Mouse (Mus musculus) layer of hippocampus, adult 9-11 months (tissue): ENCODE data around the gene Npcd.

Experiments used
- DNase-seq: peaks from one replicate; pipeline ENCODE4 v3.0.0; 2022

Npcd gene

DNA sequence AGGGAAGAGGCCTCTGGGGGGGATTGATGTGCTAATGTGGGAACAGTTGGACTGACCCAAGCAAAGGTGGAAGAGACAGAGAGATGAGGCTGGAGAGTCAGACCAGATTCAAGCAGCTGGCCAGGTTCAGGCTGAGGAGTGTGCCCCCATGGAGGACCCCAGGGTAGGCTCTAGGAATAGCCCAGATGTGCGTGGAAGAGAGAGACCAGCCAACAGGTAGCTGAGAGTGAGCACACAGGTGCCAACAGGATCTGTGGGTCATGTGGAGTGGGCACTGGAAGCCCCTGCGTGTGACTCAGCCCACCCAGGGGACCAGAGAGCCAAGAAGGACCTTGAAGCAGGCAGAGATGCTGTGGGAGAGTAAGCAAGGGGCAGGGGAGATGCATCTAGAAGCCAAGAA lies 32.4 kb downstream of the Npcd start:
- no peak for DNase-seq

DNA sequence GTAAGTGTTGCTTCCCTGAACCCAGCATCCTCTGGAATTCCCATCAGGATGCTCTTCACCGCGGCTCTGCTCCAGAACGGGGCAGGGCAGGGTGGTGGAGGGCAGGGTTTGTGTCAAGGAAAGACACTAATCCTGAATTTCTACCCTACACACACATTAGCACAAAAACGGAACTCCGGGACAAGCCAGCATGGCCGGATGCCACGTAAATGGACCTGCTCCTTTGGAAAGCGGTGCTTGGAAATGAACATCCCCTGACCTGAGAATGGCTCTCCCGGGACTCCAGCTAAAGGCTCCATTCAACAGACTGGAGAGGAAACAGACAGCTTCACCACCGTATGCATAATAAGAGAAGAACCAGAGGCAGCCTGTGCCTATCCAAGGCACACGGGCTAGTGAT lies 33.3 kb downstream of the Npcd start:
- DNase-seq = no peak

DNA sequence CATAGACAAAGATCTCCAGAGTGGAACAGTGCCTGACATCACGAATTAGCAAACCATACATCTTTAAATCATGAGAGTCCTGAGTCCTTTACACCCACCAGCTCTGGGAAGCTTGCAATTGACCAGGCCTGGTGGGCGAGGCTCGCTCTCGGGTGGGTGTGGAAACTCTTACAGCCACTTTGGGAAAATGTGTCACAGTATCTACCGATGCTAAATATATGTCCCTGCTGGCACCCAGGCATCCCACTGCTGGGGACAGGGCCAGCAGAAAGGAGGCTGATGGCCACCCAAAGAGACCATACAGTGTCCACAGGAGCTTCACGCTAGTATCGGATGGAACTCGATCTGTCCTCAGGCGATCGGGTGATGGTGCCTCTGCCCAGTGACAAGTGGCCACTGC lies 35.4 kb downstream of the Npcd start:
- DNase-seq = no peak

DNA sequence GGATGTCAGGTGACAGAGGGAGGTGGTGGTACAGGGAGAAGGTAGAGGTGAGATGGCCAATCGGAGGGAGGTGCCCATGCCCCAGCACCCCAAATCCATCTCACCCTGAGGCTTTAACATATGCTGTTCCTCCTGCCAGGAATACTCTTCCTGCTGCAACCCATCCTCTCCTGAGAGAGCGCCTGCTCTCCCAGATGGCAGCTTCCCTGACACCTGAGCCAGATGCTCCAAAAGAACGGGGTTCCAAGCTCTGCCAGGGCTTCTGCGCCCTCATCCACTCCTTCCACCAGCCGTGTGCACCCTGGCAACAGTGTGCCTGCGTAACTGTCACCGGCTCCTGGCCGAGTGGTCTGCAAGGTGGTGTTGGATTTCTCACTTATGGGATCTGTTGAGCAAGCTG lies 36.4 kb downstream of the Npcd start:
- no peak for DNase-seq

DNA sequence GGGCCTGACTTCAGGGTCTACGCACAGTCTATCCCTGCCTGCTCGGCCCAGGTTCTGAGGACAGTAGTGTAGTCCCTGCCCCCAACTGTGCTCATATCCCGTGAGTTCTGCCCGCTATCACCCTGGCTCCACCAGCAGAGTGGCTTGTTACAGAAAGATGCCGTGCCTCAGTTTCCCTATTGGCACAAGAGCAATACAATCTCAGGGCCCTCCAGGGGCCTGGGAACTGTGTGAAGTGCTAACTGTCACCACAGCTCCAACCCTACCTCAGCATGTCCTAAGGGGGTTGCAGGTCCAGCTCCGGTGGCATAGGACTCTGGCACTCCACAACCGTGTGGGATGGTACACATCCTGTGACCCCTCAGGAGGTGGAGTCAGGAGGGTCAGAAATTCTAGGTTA lies 36.9 kb downstream of the Npcd start:
- no peak for DNase-seq

DNA sequence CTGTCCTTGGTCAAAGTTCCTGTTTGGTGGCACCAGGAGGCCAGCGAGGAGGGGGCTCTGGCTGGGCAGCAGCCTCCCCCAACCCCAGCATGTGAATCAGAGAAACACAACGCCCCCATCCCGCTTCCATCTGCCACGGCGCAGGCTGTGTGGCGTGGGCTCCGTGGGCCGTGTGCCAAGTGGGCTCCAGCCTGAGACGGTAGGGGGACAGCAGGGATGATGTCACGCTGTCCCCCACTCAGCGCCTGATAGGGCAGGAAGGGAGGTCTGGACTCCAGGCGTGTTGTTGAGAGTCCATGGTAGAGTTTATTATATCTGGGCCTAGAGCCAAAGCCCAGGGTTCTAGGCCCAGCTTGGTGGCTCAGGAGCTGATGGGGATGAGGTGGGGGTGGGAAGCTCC lies 37.8 kb downstream of the Npcd start:
- peak; percentile 86 for DNase-seq

DNA sequence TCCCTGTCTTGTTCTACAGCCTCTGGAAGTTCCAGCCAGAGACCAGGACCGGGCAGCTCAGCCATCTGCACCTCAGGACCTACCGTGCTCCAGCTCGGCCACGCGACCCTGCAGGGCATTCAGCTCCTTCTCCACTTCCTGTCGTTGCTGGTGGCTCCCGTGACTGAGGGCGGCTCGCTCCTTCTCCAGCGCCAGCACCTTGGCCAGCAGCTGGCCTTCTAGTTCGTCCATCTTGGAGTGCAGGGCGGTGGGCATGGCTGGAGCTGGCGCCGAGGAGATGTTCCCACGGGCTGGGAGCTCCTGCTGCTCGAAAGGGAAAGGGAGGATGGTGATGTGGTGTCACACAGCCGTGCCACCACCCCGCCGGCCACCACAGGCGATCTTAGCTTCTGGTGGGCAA lies 39.9 kb downstream of the Npcd start:
- no peak for DNase-seq

DNA sequence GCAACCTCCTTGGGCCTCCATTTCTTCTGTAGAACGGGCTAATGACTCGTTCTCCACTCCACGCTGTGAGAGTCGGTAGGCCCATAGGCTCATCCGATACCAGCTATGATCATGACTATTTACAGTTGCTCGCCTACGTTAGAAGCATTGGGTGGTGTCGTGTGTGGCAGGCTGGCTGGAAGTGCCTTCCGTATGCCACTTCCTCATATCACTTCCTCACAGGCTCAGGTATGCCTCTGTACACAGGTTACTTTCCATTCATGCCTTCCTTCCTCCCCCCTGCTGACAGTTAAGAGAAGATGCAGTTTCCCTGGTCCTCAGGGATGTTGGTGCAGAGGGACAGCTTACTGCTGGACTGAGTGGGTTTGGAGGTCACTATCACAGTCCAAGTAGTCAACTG lies 41.0 kb downstream of the Npcd start:
- no peak for DNase-seq

DNA sequence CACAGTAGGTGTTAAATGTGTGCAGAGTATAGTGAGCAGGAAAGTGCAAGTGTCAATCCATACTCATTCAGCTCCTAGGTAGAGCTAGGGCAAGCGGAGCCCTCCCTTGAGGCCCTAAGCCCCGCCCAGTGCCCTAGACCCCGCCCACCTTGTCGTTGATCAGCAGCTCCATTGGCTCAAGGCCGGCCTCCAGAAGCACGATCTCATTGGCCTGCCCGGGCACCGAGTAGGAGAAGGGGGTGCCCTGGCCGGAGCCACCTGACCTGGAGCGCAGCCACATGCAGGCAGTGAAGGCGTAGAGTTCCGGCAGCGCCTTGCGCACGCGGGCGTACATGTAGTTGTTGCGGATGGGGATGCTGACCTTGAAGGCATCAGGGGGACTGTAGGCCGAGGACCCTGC lies 41.6 kb downstream of the Npcd start:
- no peak for DNase-seq

DNA sequence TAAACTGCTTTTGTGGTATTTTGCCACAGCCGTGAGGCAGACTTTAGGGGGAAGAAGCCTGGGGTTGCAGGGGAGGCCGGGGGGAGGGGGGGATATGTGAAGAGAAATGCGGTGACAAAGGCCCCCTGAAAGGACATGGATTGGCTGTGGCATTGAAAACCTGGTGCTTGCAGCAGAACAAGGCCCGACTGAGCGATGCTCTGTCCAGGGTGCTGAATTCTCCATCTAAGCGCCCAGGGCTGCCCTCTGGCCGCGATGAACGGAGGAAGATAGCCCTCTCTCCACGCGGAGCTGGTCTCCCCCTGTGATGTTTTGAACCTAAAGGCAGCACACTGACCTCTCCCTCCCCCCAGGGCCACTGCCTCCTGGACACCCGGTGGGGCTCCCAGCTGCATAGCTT lies 42.5 kb downstream of the Npcd start:
- DNase-seq = no peak

DNA sequence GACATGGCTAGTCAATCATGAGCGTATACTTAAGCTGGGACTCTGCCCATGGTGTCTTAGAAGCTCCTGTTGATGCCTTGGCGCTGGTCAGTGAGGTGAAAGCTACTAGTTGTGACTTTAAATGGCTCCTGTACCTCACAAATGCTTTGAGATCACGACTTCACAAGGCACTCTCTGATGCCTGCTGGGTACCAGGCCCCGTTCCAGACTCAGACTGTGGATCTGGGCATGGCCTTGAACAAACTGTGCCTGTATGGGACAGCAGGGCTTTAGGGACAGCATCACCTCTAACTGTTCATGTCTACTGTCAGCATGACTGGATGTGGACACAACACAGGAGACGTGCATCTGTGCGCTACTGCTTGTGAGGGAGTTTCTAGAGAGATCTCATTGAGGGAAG lies 43.1 kb downstream of the Npcd start:
- DNase-seq = no peak

DNA sequence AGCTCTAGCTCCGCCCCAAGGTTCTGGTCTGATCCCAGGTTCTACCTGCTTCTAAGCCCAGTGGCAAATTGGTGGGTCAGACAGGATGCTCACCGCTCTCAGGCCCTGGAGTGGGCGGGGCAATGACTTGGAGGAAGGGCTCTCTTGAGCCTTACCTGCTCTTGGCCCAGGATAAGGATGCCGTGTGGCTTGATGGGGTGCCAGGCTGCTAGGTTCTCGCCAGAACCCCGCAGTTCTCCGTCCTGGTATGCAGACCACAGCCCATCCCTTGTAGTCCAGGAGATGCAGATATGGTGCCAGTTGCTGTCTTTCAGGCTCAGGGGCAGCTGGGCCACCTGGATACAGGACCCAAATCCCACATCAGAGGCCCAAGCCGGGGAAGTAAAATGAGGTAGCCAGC lies 43.9 kb downstream of the Npcd start:
- no peak for DNase-seq

DNA sequence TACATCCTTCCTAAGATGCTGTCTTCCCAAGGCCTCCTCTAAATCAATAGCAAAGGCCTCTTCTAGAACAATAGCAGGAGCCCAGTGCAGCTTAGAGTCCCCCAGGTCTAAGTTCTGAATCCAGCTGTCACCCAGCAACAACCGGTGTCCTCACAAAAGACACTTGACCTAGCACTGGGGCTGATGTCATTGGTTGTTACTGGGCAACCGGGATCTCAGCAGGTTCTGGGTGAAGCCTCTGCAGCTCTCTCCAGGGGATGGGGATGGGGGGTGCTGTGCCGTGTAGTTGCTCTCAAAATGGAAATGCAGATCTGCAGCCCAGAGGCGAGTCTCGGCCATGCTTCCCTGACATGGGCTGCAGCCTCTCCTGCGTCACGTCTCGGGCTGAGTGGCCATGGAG lies 46.2 kb downstream of the Npcd start:
- no peak for DNase-seq

DNA sequence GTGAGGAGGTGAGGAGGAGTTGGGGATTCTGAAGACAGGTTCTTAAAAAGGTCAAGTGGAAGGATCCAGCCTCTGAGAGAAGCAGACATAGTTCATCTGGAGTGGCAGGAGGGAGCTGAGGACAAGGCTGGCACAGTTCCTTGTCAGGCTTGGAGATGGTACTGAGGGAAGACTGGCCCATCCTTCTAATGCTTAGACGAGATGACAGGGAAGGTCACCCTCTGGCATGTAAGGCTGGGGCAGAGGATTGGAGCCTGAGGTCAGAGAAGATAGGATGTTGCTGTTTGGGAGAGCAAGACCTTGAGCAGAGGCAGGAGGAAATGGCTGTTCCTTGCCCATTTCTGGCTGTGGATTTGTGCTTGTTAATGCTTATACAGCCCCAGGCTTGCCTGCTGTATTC lies 49.0 kb downstream of the Npcd start:
- no peak for DNase-seq

DNA sequence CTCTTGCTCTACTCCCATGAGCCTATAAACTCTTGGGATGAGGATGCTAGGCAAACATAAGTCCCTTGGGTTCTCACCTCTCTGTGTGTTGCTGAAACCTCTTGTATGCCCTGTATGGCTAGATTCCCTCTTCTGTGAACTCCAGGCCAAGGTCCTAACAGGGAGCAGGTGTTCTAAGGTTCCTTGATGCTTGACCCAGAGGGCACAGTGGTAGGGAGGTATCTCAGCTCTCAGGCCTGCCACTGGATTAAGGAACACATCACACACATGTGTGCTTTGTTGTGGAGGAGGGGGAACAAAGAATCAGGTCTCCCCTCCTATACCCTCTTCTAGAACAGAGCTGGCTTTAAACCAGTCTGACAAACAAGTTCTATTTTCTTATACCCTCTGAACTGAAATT lies 56.3 kb downstream of the Npcd start, which contains the start of gene Dnal4:
TSS of gene Dnal4 (minus strand) at position 101 of the 400 bp plus-strand sequence.
- no peak for DNase-seq

DNA sequence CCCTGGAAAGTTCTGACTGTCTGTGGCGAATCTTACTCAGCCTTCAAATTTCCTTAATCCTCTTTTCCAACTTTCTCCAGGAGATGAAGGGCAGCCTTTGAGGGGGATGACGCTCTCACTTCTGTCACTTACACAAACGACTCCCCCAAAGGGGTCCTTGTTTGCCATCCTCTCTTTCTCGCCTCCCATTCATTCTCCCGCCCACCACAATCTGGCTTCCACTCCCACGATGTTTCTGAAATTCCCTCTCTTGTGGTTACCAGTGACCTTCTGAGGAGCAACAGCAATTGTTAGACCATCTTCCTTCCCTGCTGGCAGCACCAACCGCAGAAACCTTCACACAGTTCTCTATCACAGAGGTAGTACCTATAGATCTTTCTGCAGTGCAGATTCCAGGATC lies 58.4 kb downstream of the Npcd start:
- no peak for DNase-seq

DNA sequence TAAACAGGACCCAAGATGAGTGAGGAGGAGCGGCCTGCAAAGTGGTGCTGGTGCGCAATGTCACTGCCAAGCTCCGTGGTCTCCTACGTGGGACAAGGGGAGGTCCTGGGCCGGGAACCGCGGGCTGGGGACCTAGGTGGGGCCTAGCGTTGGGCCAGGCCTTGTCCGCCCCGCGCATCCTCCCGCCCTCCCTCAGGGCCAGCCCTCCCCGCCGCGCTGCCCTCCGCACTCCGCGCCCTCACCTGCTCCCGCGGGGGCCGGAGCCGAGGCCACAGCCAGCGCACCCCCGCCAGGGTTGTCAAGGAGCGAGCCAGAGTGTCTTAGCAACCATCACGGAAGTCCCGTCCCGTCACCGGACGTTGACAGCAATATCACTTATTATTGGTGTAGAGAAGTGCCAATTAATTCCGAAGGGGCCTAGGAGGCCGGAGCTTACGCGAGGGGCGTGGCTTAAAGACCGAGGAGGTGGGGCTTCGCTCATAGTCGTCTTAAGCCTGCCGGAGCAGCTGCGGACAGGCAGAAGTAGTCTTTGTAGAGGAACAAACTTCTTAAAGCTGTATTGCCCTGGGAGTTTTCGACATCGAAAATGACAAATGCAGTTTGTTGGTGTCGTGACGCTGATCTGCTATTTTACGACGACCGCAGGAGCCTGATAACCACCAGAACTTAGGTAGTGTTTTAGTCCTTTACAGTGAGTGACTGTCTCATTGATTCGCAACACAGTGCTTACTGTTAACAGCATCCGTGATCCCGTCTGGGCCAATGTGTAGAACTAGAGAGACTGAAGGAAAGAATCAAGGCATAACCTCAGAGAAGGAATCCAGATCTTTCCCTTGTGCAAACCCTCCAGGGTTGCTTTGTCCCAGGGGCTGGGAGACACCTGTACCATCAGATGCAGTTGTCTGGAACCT lies 59.7 kb downstream of the Npcd start:
- peak; percentile 98 for DNase-seq

DNA sequence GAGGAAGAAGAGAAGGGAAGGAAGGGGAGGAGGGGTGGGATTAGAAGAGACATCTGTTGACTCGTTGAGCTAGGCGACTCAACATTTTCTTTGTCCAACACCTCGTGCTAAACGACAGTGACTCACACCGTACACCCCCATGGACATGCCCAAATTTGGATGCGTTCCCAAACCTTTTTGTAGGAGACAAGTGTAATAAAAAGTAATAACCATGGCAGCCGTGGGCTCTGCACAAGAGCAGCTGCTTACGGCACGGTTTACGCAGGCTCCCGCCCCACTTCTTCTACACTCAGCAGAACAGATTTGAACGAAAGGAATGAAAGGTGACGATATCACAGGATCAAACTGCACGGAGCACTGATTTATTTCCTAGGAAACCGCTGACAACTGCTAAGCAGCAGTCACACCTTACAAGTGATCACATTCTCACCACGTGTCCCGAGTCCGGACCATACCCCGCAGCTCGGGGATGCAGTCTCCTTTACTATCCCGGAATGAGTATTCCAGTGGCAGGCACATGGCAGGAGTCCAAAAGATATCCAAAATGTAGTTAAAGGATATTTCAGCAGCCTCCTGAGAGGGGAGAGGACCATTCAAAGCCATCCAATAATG lies 63.3 kb downstream of the Npcd start:
- DNase-seq = no peak

DNA sequence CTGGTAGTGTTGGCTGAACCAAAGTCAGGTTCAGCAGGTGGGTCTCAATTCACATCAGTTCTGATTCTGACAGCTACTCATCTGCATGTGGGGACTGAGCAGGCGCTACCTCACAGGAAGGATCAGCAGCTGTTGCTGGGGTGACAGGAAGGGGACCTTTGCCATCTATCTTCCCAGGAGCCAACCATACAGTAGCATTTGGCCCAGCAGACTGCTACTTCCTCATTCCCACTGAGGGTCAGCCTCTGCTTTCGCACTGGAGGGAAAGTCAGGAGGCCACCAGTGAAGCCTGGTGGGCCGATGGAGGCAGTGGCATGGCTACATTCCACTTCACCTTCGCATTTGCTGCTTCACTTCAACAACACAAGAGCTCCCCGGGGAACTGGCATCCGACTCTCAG lies 65.7 kb downstream of the Npcd start:
- DNase-seq = no peak

DNA sequence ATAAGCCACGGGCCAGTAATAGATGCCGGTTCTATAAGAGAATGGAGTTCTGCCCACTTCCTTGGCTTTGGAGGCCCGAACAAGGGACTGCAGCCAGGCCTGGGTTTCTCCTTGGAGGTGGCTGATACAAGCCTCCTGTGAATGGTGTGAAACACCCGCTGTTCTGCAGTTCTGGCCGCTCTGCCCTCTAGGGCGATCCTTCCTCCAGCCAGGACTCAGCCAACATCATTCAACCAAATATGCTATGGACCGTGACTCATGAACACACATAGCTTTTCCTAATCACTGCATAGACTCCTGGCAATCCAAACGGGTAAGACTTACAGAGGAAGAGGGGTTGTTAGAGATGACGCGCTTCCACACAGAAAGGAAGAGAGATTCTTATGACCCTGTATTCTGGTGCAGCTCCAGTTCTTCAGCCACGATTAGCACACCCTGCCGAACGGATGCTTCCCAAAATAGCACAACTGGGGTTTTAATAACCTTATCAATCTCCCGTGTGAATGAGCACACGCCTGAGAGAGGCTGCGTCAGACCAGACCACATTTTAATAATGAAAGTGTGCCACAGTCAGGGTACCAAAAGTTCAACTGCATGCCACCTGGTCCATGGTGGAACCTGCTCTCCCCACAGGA lies 66.6 kb downstream of the Npcd start:
- DNase-seq = no peak

DNA sequence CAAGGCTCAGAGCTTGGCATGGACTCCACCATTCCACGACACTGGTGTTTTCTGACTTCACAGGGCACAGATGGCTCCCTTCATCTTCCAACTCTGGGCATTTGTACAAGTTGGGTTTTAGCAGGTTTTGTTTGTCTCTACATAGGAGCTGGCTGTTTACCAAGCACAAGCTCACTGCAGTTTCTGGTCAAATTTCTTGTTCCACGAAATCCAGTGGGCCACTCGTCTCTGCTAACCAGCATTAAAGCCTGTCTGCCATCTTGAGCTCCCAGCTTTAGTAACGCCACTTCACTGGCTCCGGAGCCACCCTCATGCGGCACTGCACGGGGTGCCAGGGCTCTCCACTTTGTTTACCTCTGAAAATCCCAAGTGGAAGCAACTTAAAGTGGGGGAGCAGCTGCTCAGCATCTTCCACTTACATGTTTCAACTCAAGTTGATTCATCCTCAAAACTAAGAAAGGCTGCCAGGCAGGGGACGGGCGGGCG lies 67.4 kb downstream of the Npcd start:
- DNase-seq = peak; percentile 74

DNA sequence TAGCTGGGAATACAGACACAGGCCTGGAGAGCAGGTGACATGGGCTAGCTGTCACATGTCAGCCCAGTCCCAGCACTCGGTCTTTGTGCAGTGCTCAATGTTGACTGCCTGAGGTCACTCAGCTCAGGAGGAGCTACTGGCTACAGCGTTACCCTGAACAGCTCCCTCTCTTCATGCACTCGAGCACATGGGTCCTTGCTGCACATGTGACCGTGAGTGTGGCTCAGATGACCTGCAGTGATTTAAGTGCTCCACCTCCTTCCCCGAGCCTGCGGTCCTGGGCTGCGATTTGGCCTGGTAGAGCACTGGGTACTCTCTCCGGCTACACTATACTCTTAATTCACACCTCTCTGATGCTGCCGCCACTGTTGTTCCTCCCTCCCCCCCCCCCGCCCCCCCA lies 67.9 kb downstream of the Npcd start:
- DNase-seq = no peak

DNA sequence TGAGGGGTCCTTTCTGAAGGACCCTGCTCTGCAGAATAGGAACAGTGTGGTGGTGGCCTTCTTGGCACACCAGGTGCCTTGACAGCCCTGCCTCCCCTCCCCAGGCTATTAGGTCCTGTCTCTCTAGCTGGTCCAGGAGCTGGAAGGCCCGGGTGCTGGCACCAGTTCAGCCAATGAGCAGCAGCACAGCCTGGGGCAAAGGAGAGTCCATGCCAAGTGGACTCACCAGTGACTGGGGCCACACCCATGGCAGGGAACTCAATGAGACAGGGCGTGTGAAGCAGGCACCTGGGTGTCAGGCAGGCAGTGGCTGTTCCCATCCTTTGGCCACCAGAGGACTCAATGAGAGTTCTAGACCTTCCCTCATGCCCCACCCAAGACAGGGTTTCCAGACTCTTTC lies 68.7 kb downstream of the Npcd start:
- no peak for DNase-seq
